Mouse (Mus musculus) midbrain, embryonic 11.5 days (tissue): ENCODE results near the gene Dhx40. TPM values are rescaled to one million over a fixed set of nuclear protein-coding genes. Genes with fewer than 3 reads are reported as not detected.
"Not testable (repeated sequence)": the region's sequence is repeated elsewhere in the genome, so short reads cannot be mapped to it uniquely, and the experiment has no call there.

Source experiments
- ATAC-seq: fragments of 200-750 bp; cut with Nextera tagmentation; 2 replicates; pipeline ENCODE4 v1.8.0; 2017; ENCODE audit warnings: moderate TSS enrichment, moderate library complexity; ENCODE audit not compliant: low FRiP score
- DNase-seq: peaks from one replicate; pipeline ENCODE4 v3.0.0; 2015; ENCODE audit warnings: low spot score; ENCODE audit errors: missing footprints
- H3K27ac ChIP-seq: fragments of 300-500 bp; sonication (generic); 2 replicates; pipeline ENCODE4 v1.5.1; 2014; ENCODE audit warnings: low read depth, low read length
- H3K27me3 ChIP-seq: fragments of 300-500 bp; sonication (generic); 2 replicates; pipeline ENCODE4 v1.6.1; 2014; ENCODE audit warnings: mild to moderate bottlenecking, low read length, moderate library complexity, mixed read lengths; ENCODE audit not compliant: control insufficient read depth, insufficient read depth
- H3K36me3 ChIP-seq: fragments of 300-500 bp; sonication (generic); 2 replicates; pipeline ENCODE4 v1.6.1; 2014; ENCODE audit warnings: mild to moderate bottlenecking, low read length, moderate library complexity, mixed read lengths; ENCODE audit not compliant: control insufficient read depth, insufficient read depth
- H3K4me1 ChIP-seq: fragments of 300-500 bp; sonication (generic); 2 replicates; pipeline ENCODE4 v1.6.1; 2014; ENCODE audit warnings: low read length; ENCODE audit not compliant: control insufficient read depth, insufficient read depth
- H3K4me2 ChIP-seq: fragments of 300-500 bp; sonication (generic); 2 replicates; pipeline ENCODE4 v1.6.1; 2014; ENCODE audit warnings: mild to moderate bottlenecking, moderate library complexity
- H3K4me3 ChIP-seq: fragments of 300-500 bp; sonication (generic); 2 replicates; pipeline ENCODE4 v1.5.1; 2014; ENCODE audit warnings: low read depth, low read length
- H3K9ac ChIP-seq: fragments of 300-500 bp; sonication (generic); 2 replicates; pipeline ENCODE4 v1.6.1; 2014; ENCODE audit warnings: low read length
- H3K9me3 ChIP-seq: fragments of 300-500 bp; sonication (generic); 2 replicates; pipeline ENCODE4 v1.6.1; 2016; ENCODE audit warnings: low read length; ENCODE audit not compliant: control insufficient read depth
- WGBS: fragments of 180-500 bp; shearing (Covaris S2); extraction: QIAGEN DNeasy Blood & Tissue Kit; methylation state at CpG from one replicate; pipeline ENCODE4 v1.1.7; 2014; 5-methylcytosine and 5-hydroxymethylcytosine counted together
- polyA plus RNA-seq: library from polyadenylated mRNA; unstranded; fragments of >200 nt; fragmentation: Nextera tagmentation; extraction: Ambion mirVana; gene quantifications from 2 replicates; pipeline ENCODE4 v1.2.1, GENCODE M21; 2014

The Dhx40 gene
- polyA plus RNA-seq, 1 experiment from 2014 or later, result 55.0 TPM

- DNase-seq, result no peak
Observed at GRCm38 (mm10) chr11:86827476-86828245, 20.1 kb upstream of the Dhx40 start.

GRCm38 (mm10) chr11:86824433-86824832 lies 16.9 kb upstream of the Dhx40 start:
- Histone ChIP-seq H3K4me2 (no peak overlapping the region), H3K9ac (no peak overlapping the region), H3K4me1 (peaks cover 1% of the 10 kb centered on the region), H3K4me3 (no peak overlapping the region), H3K27ac (no peak overlapping the region), H3K9me3 (no peaks in the 10 kb centered on the region), H3K36me3 (no peaks in the 10 kb centered on the region), H3K27me3 (no peaks in the 10 kb centered on the region)
- 96% methylated on average over 6 of the region's 7 CpGs for WGBS
- ATAC-seq, result no peak
- DNase-seq, result no peak

More at GRCm38 (mm10) chr11:86827476-86828245, 20.1 kb upstream of the Dhx40 start:
- H3K9me3 ChIP-seq, result no peaks in the 10 kb centered on the region
- no peaks in the 10 kb centered on the region for H3K27me3 ChIP-seq
- H3K9ac ChIP-seq, result no peak overlapping the region
- no peak overlapping the region for H3K27ac ChIP-seq
- no peaks in the 10 kb centered on the region for H3K4me1 ChIP-seq
- H3K4me3 ChIP-seq, result no peak overlapping the region
- ATAC-seq, result no peak
- H3K36me3 ChIP-seq, result no peaks in the 10 kb centered on the region
- H3K4me2 ChIP-seq, result no peak overlapping the region
- 91% methylated on average over 2 of the region's 2 CpGs for WGBS

DNA sequence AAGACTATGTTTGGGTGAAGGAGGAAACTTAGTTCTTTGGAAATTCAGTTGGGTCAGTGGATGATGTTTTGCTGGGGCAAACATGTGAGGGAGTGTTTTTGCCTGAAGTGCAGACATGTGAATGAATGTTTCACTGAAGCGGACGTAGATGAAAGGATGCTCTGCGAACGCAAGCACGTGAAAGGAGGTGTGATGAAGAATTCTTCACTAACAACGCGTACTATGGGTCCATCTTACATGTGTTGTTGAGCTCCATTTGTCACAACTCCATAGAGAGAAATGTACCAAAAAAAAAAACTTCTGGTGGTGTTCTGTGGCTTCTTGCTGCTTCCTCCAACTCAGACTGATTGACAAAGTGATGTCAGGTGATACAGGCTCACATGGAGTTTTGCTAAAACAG lies 15.0 kb upstream of the Dhx40 start:
- no peak overlapping the region for H3K4me2 ChIP-seq
- no peak overlapping the region for H3K9ac ChIP-seq
- WGBS, result 83% methylated on average over 7 of the region's 7 CpGs
- peaks cover 8% of the 10 kb centered on the region for H3K4me1 ChIP-seq
- no peaks in the 10 kb centered on the region for H3K36me3 ChIP-seq
- H3K27me3 ChIP-seq, result no peaks in the 10 kb centered on the region
- H3K9me3 ChIP-seq, result no peaks in the 10 kb centered on the region
- no peak overlapping the region for H3K4me3 ChIP-seq
- ATAC-seq, result no peak
- H3K27ac ChIP-seq, result no peak overlapping the region
- no peak for DNase-seq

DNA sequence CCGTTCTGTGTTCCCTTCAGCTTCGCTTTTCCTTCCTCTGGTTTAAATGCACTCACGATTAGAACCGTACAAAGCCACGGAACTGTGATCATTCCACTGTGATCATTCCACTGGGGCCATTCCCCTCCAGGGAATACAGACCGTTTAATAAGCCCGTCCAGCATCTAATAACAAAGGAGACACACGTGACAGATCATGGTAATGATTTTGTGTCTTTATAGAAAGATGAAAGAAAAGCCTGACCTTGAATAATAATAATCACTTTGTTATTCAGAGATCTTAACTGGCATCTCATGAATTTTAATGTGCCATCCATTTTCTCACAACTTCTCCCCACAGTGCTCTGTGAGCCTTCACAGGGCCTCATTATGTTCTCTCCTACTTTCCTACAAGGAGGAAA lies 12.0 kb upstream of the Dhx40 start:
- no peaks in the 10 kb centered on the region for H3K9me3 ChIP-seq
- DNase-seq (no peak), ATAC-seq (peak; percentile 70)
- H3K36me3 ChIP-seq, result no peaks in the 10 kb centered on the region
- H3K9ac ChIP-seq, result no peak overlapping the region
- no peak overlapping the region for H3K27ac ChIP-seq
- no peak overlapping the region for H3K4me3 ChIP-seq
- 29% methylated on average over 8 of the region's 8 CpGs for WGBS
- H3K4me2 ChIP-seq, result peak overlapping the region; percentile 16; the same call in 1 of the 2 replicates
- H3K4me1 ChIP-seq, result peaks cover 8% of the 10 kb centered on the region
- no peaks in the 10 kb centered on the region for H3K27me3 ChIP-seq

- Histone ChIP-seq H3K4me1 (peaks cover 8% of the 10 kb centered on the region), H3K4me2 (no peak overlapping the region; the same call in 1 of the 2 replicates), H3K9me3 (no peaks in the 10 kb centered on the region), H3K27ac (peak overlapping the region; percentile 5; the same call in 1 of the 2 replicates), H3K9ac (no peak overlapping the region), H3K27me3 (no peaks in the 10 kb centered on the region), H3K4me3 (no peak overlapping the region), H3K36me3 (no peaks in the 10 kb centered on the region)
- 92% methylated on average over 2 of the region's 2 CpGs for WGBS
- DNase-seq (no peak), ATAC-seq (no peak)
Observed at GRCm38 (mm10) chr11:86818928-86819327, 11.4 kb upstream of the Dhx40 start.

DNA sequence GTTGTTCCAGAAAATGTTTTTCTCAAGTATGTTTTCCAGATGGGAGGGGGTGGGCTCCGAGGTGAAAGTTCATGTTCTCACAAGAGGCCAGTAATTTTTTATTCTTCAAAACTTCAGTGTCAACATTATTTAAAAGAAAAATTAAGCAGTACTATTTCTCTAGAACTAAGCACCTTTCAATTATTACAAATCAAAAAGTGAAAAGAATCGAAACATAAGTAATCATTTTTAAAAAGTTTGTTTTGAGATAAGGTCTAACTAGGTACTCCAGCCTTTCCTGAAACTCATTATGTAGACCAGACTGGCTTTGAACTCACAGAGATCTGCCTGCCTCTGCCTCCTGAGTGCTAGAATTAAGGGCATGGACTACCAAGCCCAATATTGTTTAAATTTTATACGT lies 8.7 kb upstream of the Dhx40 start:
- H3K4me3 ChIP-seq, H3K9me3 ChIP-seq, H3K27ac ChIP-seq, ATAC-seq, H3K27me3 ChIP-seq, H3K36me3 ChIP-seq, DNase-seq, H3K4me1 ChIP-seq, H3K4me2 ChIP-seq, H3K9ac ChIP-seq: not testable (repeated sequence)
- 99% methylated on average over 3 of the region's 3 CpGs for WGBS

DNA sequence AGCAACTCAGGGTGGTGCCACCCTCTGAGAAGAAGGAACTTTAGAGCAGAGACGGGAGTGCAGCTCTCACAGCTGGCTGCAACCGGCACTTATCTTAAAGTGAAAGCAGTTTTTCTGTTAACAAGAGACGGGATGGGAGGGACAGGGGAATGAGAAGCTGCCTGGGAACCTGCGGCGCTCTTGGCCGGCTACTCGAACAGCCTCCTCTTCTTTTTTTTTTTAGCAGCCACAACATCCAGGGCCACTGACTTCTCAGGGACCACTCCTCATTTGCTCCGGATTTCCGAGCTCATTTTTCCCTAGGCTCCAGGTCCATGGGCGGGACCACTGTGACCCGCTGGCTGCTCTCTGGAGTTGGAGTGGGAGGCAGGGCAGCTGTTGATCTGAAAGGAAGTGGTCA lies 6.9 kb upstream of the Dhx40 start:
- not testable (repeated sequence) for H3K9me3 ChIP-seq, DNase-seq, H3K4me2 ChIP-seq, H3K4me3 ChIP-seq, ATAC-seq, H3K27me3 ChIP-seq, H3K36me3 ChIP-seq, H3K9ac ChIP-seq, H3K4me1 ChIP-seq, H3K27ac ChIP-seq
- 10% methylated on average over 2 of the region's 11 CpGs for WGBS

GRCm38 (mm10) chr11:86813256-86813655 lies 5.7 kb upstream of the Dhx40 start:
- H3K27me3 ChIP-seq, H3K36me3 ChIP-seq, H3K4me2 ChIP-seq, H3K4me1 ChIP-seq, H3K27ac ChIP-seq, H3K4me3 ChIP-seq, ATAC-seq, DNase-seq, H3K9ac ChIP-seq, H3K9me3 ChIP-seq: not testable (repeated sequence)
- WGBS, result 86% methylated on average over 5 of the region's 11 CpGs

DNA sequence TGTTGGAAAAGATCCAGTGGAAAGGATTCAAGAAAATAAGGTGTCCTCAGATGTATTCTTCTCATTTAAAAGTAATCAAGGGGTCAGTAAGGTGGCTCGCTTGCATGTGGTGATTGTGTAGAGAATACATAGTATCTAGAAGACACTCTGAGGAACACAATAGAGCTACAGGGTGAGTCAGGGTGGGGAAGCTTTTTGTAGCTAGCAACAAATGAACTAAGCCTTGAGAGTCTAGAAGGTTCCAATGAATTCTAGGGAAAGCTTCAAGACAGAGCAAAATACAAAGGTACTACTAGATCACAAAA lies 3.7 kb upstream of the Dhx40 start:
- ATAC-seq (no peak), DNase-seq (no peak)
- H3K9me3 ChIP-seq, result no peaks in the 10 kb centered on the region
- H3K4me1 ChIP-seq, result peaks cover 3% of the 10 kb centered on the region; the same call in 1 of the 2 replicates
- no peak overlapping the region for H3K27ac ChIP-seq
- no peak overlapping the region for H3K4me2 ChIP-seq
- no peaks in the 10 kb centered on the region for H3K27me3 ChIP-seq
- H3K4me3 ChIP-seq, result no peak overlapping the region
- no peaks in the 10 kb centered on the region for H3K36me3 ChIP-seq
- no peak overlapping the region for H3K9ac ChIP-seq
- 82% methylated on average over 1 of the region's 1 CpGs for WGBS
